Mouse (Mus musculus): Measurements from ENCODE around the gene Lyrm4.
A peak's percentile ranks its signal among the peaks of the same experiment; 100 is the strongest.
"Not testable (repeated sequence)": the region's sequence is repeated elsewhere in the genome, so short reads cannot be mapped to it uniquely, and the experiment has no call there.

The Lyrm4 gene

GRCm38 (mm10) chr13:35991185-35991584 lies 126.1 kb downstream of the Lyrm4 start:
- not testable (repeated sequence) for DNase-seq

- DNase-seq = no peak
These were observed 128.0 kb downstream of the Lyrm4 start for GRCm38 (mm10) chr13:35989329-35989728.

GRCm38 (mm10) chr13:35982985-35983384 lies 134.3 kb downstream of the Lyrm4 start:
- DNase-seq = no peak

GRCm38 (mm10) chr13:35980471-35980870 lies 136.9 kb downstream of the Lyrm4 start:
- DNase-seq = no peak

GRCm38 (mm10) chr13:35976912-35977311 lies 140.4 kb downstream of the Lyrm4 start:
- DNase-seq = no peak

- no peak for DNase-seq
These were observed 147.5 kb downstream of the Lyrm4 start for GRCm38 (mm10) chr13:35969829-35970228.

- no peak for DNase-seq
These were observed 147.9 kb downstream of the Lyrm4 start for GRCm38 (mm10) chr13:35969431-35969721.

- DNase-seq = no peak
These were observed 148.5 kb downstream of the Lyrm4 start for GRCm38 (mm10) chr13:35968719-35969430.

- peak; percentile 17 for DNase-seq
These were observed 149.1 kb downstream of the Lyrm4 start for GRCm38 (mm10) chr13:35968131-35968718.

GRCm38 (mm10) chr13:35967690-35968089 lies 149.6 kb downstream of the Lyrm4 start:
- no peak for DNase-seq

- no peak for DNase-seq
These were observed 153.7 kb downstream of the Lyrm4 start for GRCm38 (mm10) chr13:35963583-35963982.

GRCm38 (mm10) chr13:35959391-35960067 lies 157.8 kb downstream of the Lyrm4 start:
- peak; percentile 33 for DNase-seq

- DNase-seq = no peak
These were observed 158.8 kb downstream of the Lyrm4 start, which contains the start of gene Ppp1r3g for GRCm38 (mm10) chr13:35958539-35958938. TSS of gene Ppp1r3g (plus strand) at chr13:35958839.

GRCm38 (mm10) chr13:35949814-35950455 lies 167.4 kb downstream of the Lyrm4 start:
- DNase-seq = peak; percentile 7

GRCm38 (mm10) chr13:35947354-35948000 lies 169.8 kb downstream of the Lyrm4 start:
- peak; percentile 78 for DNase-seq

- no peak for DNase-seq
These were observed 170.5 kb downstream of the Lyrm4 start for GRCm38 (mm10) chr13:35946659-35947353.

GRCm38 (mm10) chr13:35940934-35941333 lies 176.4 kb downstream of the Lyrm4 start:
- DNase-seq = no peak

GRCm38 (mm10) chr13:35939871-35940665 lies 177.3 kb downstream of the Lyrm4 start:
- DNase-seq = no peak

- peak; percentile 4 for DNase-seq
These were observed 179.3 kb downstream of the Lyrm4 start for GRCm38 (mm10) chr13:35937991-35938390.
